Mouse (Mus musculus): ENCODE measurements around the gene Dgcr2.

DNA sequence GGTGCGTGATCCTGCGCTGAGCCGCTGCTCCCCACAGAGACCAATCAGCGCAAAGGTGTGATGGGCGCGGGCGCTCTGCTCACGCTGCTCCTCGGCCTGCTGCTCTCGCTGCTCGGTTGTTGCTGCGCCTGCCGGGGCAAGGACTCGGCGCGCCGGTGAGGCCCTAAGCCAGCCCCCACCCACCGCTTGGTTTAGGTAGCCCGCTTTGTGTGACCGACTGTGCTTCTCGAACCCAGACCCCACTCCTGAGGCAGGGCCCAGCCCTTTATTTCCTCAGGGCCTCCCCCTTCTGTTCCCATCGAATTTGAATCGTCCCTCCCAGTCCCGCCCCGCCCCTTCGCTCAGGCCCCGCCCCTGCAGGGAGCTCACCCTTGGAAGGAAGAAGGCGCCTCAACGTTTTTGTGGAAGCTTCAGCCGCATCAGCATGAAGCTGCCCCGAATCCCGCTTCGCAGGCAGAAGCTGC, 93.9 kb downstream of the Dgcr2 start:
- TF ChIP-seq CTCF (IDR thresholded peaks at IDR 0.05; ENCODE audit: low read depth, low read length) (no peak), POLR2A (IDR thresholded peaks at IDR 0.05; ENCODE audit: insufficient read depth, low read length) (no peak)
